Mouse (Mus musculus) right cerebral cortex, adult 2 months (tissue): ENCODE measurements around the gene Kcnma1.

Source experiments
- DNase-seq, 2 experiments: peaks; one replicate each; pipeline ENCODE4 v3.0.0; 2021 to 2022; ENCODE audit warnings: low spot score in 2 of 2

Kcnma1 gene

GRCm38 (mm10) chr14:23451681-23452080 lies 562.6 kb downstream of the Kcnma1 start:
- no peak for DNase-seq

DNA sequence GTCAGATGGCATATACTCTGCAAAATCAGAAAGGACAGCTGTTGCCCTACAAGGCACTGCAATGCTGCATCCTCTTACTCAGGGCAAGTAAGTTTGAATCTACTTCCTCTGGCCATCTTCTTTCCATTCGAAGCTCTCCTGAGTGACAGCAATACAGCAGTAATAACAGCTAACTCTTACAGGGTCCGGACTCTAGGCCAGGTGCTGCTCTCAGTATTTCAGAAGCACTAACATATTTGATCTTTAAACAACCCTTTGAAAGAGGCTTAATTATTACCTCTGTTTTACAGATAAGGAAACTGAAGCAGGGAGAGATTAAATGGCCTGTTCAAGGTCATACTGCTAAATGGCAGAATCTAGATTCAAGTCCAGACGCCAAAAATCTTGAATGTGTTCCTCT lies 576.8 kb downstream of the Kcnma1 start:
- DNase-seq, result no peak

GRCm38 (mm10) chr14:23435861-23436260 lies 578.4 kb downstream of the Kcnma1 start:
- DNase-seq, result no peak

DNA sequence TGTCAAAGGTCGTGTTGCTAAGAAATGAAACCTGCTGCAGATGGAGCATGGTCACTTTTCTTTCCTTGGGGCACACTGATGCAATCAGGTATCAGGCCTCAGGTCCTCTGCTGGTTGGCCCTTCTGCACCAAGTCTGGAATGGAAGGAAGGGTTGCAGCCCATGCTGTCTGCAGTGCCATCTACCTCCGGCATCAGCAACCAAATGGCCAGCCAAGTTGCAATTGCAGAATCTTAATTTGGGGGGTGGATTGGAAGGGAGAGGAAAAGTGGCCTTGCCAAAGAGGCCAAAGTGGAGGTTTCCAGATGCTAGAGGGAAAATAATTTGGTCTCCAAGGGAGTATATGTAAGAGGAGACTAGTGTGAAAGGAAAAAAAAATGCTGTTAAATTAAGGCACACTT lies 584.3 kb downstream of the Kcnma1 start:
- no peak for DNase-seq

DNA sequence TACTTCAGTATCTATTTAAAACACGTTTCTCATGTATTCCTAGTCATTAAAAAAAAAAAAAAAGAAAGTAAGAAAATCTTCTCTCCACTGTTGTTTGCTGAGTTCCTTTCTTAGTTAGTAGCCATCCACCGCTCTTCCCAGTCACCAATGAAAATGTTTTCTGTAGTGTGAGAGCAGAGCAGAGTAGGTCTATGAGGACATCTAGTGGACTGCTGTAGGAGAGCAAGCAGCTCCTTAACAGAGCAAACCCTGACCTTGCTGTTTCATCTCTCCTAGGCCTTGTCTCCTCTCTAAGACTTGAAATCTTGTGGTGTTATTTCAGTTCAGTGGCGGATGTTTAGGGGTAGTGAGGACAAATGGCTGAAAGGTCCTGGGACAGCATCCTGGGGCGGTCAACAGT lies 585.2 kb downstream of the Kcnma1 start:
- DNase-seq, result no peak

- no peak for DNase-seq
Measured at GRCm38 (mm10) chr14:23422481-23423040, 591.7 kb downstream of the Kcnma1 start.

- no peak for DNase-seq
Measured at GRCm38 (mm10) chr14:23418955-23419354, 595.3 kb downstream of the Kcnma1 start.

DNA sequence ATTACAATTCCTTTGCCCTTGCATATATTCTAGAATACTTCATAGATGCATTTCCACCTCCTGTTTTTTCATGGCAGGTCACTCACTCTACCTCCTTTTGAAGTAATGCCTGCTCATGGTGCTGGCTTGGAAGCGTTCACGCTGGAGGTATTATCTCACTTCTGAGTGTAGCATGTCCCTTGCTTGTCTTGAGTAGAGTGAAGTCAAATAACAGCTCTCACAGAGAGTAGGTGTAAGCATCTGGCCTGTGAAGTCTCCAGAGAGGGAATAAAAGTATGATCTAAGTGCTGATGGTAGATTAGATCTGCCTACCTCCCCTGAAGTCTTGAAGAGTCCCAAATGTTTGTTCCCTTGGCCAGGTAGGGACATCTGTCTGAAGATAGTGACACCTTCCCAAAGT lies 607.2 kb downstream of the Kcnma1 start:
- no peak for DNase-seq

GRCm38 (mm10) chr14:23400777-23401469 lies 613.4 kb downstream of the Kcnma1 start:
- DNase-seq, result peak; percentile 52 to 57

GRCm38 (mm10) chr14:23397642-23398041 lies 616.6 kb downstream of the Kcnma1 start:
- DNase-seq, result no peak

DNA sequence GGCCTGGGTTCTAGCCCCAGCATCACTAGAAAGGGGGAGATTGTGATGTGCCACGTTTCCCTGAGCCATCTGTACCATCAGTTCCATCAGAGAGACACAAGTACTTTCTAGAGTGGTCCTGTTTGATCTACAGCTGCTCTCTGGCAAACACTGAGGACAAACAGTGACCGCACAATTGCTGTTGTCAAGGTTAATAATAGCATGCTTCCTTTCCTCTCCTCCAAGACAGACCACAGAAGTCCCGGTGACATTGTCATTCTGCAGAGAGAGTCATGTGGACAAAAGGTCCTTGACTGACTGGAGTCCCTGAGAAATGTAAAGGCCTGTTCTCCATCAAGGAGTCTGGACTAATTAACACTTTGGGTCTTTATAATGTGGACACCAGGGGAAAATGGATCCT lies 622.7 kb downstream of the Kcnma1 start:
- DNase-seq, result no peak

GRCm38 (mm10) chr14:23390768-23391167 lies 623.5 kb downstream of the Kcnma1 start:
- DNase-seq, result no peak

DNA sequence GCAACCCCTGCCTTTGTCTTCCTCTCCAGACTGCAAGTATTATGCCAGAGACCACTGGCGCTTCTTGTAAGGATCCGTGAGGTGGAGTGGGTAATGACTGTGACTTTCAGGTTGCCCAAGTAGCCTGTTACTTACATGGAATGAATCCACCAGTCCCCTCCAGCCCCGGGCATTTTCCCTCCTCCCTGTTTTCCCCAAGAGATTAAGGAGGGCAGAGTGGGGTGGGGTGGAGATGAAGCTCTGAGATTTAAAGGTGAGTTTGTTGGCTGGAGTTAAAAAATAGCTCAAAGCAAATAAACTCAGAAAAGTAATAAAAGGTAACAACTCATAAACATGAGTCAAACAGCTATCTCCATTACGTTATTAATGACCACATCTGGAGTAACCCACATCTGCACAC lies 624.1 kb downstream of the Kcnma1 start:
- no peak for DNase-seq

GRCm38 (mm10) chr14:23386786-23387185 lies 627.5 kb downstream of the Kcnma1 start:
- DNase-seq, result no peak

DNA sequence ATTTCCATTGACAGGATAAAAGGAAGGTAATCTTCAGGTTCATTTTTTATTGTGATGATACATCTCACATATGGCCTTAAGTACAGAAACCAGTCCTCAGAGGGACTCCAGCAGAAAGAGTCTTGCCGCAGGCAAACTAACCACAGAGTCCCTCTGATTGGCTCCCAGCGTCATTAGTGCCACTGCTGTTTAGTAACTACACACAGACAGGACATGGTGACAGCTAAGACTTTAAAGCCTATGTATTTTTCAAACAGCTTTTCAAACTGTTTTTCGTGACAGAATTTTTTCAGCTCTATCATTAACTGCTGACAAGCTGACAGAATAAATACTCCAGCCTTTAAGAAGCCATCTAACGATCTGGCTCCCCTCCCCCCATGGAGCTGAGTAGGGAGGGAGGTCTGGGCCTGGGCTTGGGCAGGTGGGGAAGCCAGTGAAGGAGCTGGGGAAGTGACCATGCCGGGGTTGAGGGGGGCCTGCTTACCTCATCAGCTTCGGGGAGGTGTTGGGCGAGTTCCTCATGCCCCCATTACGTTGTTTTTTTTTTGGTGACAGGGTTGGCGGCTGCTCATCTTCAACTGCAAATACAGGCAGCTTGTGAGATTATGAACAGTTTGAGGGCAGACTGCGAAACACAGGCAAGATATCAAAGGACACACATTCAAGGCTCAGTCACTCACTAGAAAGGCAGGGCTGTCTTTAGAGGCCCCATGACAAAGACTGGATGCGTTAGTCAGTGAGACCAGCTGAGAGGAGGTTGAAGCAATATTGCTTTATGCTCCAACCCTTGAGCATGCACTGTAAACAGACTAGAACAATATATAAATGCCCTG lies 628.3 kb downstream of the Kcnma1 start:
- no peak for DNase-seq

GRCm38 (mm10) chr14:23378351-23379087 lies 635.8 kb downstream of the Kcnma1 start:
- no peak for DNase-seq

DNA sequence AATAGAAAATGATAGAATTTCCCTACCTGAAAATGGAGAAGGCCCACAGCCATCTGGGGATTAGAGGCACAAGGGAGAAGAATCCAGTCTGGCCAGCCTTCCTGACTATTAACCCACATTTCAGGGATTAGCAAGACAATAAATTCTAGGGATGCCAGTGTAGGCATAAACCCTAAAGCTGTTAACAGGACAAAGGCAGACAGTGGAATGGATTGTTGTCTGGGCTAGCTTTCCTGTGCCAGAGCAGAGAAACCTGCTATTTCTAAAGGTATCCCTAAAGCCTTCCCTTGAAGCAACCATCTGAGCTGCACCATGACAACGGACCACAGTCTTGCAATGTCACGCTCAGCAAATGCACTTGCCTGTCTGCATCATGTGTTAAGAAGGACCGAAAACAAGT lies 642.3 kb downstream of the Kcnma1 start:
- no peak for DNase-seq

- no peak for DNase-seq
Measured at GRCm38 (mm10) chr14:23360491-23360995, 653.7 kb downstream of the Kcnma1 start.

DNA sequence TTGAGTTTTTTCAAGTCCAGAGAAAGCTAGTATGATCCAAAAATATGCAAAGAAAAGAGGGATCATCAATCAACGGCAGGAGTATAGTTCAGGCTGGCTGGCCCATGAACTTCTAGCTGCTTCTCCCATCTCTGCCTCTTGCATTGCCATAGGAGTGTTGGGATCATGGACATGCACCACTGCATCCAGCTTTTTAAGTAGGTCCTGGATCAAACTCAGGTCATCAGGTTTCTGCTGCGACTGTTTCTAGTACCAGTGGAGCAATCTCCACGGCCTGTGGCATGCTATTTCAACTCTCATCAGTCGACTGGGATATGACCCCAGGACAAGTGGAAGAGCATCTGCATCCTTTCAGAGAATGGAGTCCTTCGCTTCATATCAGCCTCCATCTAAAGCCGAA lies 655.5 kb downstream of the Kcnma1 start:
- no peak for DNase-seq

- no peak for DNase-seq
Measured at GRCm38 (mm10) chr14:23357529-23358278, 656.6 kb downstream of the Kcnma1 start.

GRCm38 (mm10) chr14:23326786-23327185 lies 687.5 kb downstream of the Kcnma1 start:
- no peak for DNase-seq
